Mouse (Mus musculus): Measurements from ENCODE around the gene Ccdc13.

The Ccdc13 gene

GRCm38 (mm10) chr9:121838829-121839621, at the start of gene Ccdc13:
TSS of gene Ccdc13 (minus strand) at chr9:121839461.
- WGBS = 8% methylated on average over 61 of the region's 61 CpGs

GRCm38 (mm10) chr9:121882015-121882457, 42.8 kb upstream of the Ccdc13 start:
- WGBS = 68% methylated on average over 7 of the region's 7 CpGs

- 42% methylated on average over 6 of the region's 6 CpGs for WGBS
Observed at GRCm38 (mm10) chr9:121881301-121881700, 42.0 kb upstream of the Ccdc13 start.

- WGBS = 26% methylated on average over 14 of the region's 14 CpGs
Observed at GRCm38 (mm10) chr9:121880840-121881239, 41.6 kb upstream of the Ccdc13 start.

GRCm38 (mm10) chr9:121877052-121877740, 37.9 kb upstream of the Ccdc13 start:
- WGBS = 12% methylated on average over 3 of the region's 3 CpGs

- 90% methylated on average over 2 of the region's 2 CpGs for WGBS
Observed at GRCm38 (mm10) chr9:121872062-121872683, 32.9 kb upstream of the Ccdc13 start.

- WGBS = 83% methylated on average over 4 of the region's 4 CpGs
Observed at GRCm38 (mm10) chr9:121869973-121870515, 30.8 kb upstream of the Ccdc13 start.

- 89% methylated on average over 5 of the region's 5 CpGs for WGBS
Observed at GRCm38 (mm10) chr9:121869432-121869831, 30.2 kb upstream of the Ccdc13 start.

GRCm38 (mm10) chr9:121868236-121868635, 29.0 kb upstream of the Ccdc13 start:
- 78% methylated on average over 6 of the region's 6 CpGs for WGBS

GRCm38 (mm10) chr9:121867632-121868031, 28.4 kb upstream of the Ccdc13 start:
- WGBS = 80% methylated on average over 6 of the region's 6 CpGs

- 68% methylated on average over 3 of the region's 3 CpGs for WGBS
Observed at GRCm38 (mm10) chr9:121865425-121866008, 26.3 kb upstream of the Ccdc13 start.

GRCm38 (mm10) chr9:121864837-121865236, 25.6 kb upstream of the Ccdc13 start:
- 72% methylated on average over 4 of the region's 4 CpGs for WGBS

GRCm38 (mm10) chr9:121860921-121861320, 21.7 kb upstream of the Ccdc13 start:
- 97% methylated on average over 2 of the region's 2 CpGs for WGBS

- WGBS = 99% methylated on average over 2 of the region's 2 CpGs
Observed at GRCm38 (mm10) chr9:121859345-121859744, 20.1 kb upstream of the Ccdc13 start.

- WGBS = 4% methylated on average over 6 of the region's 6 CpGs
Observed at GRCm38 (mm10) chr9:121858153-121858488, 18.9 kb upstream of the Ccdc13 start, which contains the start of gene Higd1a. TSS of gene Higd1a (minus strand) at chr9:121858362.

GRCm38 (mm10) chr9:121857474-121858152, 18.4 kb upstream of the Ccdc13 start:
- WGBS = under 1% methylated on average over 69 of the region's 70 CpGs

GRCm38 (mm10) chr9:121856649-121857416, 17.6 kb upstream of the Ccdc13 start:
- WGBS = 1% methylated on average over 39 of the region's 39 CpGs

- WGBS = 92% methylated on average over 3 of the region's 3 CpGs
Observed at GRCm38 (mm10) chr9:121854246-121854645, 15.0 kb upstream of the Ccdc13 start.

- 79% methylated on average over 5 of the region's 5 CpGs for WGBS
Observed at GRCm38 (mm10) chr9:121847842-121848241, 8.6 kb upstream of the Ccdc13 start.

- WGBS = 70% methylated on average over 4 of the region's 4 CpGs
Observed at GRCm38 (mm10) chr9:121847138-121847537, 7.9 kb upstream of the Ccdc13 start.

Measured in cerebral cortex, adult 2 months (tissue).